Mouse (Mus musculus): ENCODE measurements at regions not wholly inside any gene's neighbourhood (a gene's known extent, or its start where the extent isn't known, plus 50 kb on each side); places are given as distances from the start of the nearest gene placed in this dataset.
"Not testable (repeated sequence)": the region's sequence is repeated elsewhere in the genome, so short reads cannot be mapped to it uniquely, and the experiment has no call there.

GRCm38 (mm10) chr6:26332226-26332625 is 523.2 kb upstream of the Pot1a start:
- DNase-seq (ENCODE audit: extremely low spot score in 1 of 2, low spot score in 2 of 2) = no peak
- intact Hi-C loops (cut with DNase I) = no loop called here

DNA sequence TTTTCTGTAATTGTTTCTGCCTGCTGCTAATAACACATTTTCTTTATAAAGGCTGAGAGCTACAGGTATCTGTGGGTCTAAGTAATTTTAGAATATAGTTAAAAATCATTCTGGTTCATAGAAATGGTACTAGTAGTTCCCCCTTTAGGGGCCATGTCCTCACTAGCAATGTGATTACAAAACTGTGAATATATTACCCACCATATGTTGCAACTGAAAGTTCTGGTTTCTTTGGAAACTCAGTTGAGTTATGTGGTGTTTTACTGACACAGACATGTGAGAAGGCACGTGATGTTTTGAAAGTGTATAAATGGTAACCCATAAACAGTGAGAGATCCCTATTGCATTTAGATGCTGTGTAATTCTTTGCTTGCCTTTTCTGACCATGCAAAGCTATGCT is 495.1 kb upstream of the Pot1a start:
- intact Hi-C loops (cut with DNase I) = no loop called here
- no peak for DNase-seq (ENCODE audit: extremely low spot score in 1 of 2, low spot score in 2 of 2)

DNA sequence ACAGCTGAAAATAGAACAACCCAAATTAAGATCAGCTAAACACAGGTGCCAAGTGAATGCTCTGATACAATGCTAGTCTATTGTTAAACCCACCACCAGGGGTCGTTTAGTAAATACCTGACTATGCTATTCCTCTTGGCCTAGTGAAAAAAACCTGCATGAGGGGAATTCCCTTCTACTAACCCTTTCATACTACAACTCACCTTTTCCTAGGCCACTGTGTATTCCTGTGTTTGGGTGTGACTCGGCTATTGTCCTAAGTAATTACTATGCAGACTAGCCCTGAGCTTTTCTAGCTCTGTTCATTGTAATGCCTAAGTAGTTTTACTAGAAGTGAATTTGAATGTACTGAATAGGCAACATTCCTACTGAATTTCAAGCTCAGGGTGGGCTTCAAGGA is 492.5 kb upstream of the Pot1a start:
- intact Hi-C loops (cut with DNase I); DNase-seq (ENCODE audit: extremely low spot score in 1 of 2, low spot score in 2 of 2): not testable (repeated sequence)

GRCm38 (mm10) chr6:26299208-26299607 is 490.2 kb upstream of the Pot1a start:
- intact Hi-C loops (cut with DNase I) = no loop called here
- peak in 1 of 2 experiments; percentile 3 for DNase-seq (ENCODE audit: extremely low spot score in 1 of 2, low spot score in 2 of 2)

GRCm38 (mm10) chr6:26297420-26297819 is 488.4 kb upstream of the Pot1a start:
- intact Hi-C loops (cut with DNase I) = not testable (repeated sequence)

GRCm38 (mm10) chr6:26287900-26288299 is 478.9 kb upstream of the Pot1a start:
- intact Hi-C loops (cut with DNase I) = no loop called here
- no peak for DNase-seq (ENCODE audit: extremely low spot score in 1 of 2, low spot score in 2 of 2)

More at GRCm38 (mm10) chr6:26297420-26297819, 488.4 kb upstream of the Pot1a start:
- not testable (repeated sequence) for DNase-seq (ENCODE audit: extremely low spot score in 1 of 2, low spot score in 2 of 2)
